Mouse (Mus musculus) mature B cell (primary cell): ENCODE data around the gene Ferd3l.

Experiments
- in situ Hi-C: fragments of 300-500 bp; cut with MboI; formaldehyde crosslinking; loops from 2 replicates; pipeline ENCODE4 v1.14.3; 2019

The Ferd3l gene

DNA sequence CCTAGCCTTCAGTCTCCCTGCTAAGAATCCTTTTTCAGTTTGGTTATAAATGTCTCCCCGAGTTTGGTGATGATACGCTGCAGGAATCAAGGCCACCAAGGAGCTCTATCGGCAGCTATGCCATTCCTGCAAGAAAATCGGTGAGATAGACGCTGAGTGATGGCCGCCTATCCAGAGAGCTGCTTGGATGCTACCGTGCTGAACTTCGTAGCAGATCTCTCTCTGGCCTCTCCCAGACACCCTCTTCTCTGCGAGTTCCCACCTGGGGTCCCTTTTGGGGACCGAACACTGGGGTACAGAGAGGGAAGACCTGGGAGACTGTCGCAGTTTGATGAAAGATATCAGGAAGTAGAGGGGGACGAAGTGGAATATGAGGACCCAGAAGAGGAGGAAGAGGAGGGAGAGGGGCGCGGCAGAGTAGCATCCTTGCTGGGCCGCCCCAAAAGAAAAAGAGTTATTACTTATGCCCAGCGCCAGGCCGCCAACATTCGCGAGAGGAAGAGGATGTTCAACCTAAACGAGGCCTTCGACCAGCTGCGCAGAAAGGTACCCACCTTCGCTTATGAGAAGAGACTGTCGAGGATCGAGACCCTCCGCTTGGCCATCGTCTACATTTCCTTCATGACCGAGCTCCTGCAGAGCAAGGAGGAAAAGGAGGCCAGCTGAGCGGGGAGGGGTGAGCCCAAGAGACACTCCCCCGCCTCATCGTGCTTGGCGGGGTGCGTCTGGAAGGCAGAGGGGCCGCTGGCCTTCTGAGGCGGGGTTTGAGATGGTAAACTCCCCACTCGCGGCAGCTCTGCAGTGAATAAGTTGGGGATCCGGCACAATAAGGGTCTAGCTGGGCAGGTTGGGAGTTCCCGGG lies at the start of gene Ferd3l:
Gene Ferd3l, plus strand, starts transcription at position 95 of the 862 bp plus-strand sequence.
- in situ Hi-C loops, result no loop called here

DNA sequence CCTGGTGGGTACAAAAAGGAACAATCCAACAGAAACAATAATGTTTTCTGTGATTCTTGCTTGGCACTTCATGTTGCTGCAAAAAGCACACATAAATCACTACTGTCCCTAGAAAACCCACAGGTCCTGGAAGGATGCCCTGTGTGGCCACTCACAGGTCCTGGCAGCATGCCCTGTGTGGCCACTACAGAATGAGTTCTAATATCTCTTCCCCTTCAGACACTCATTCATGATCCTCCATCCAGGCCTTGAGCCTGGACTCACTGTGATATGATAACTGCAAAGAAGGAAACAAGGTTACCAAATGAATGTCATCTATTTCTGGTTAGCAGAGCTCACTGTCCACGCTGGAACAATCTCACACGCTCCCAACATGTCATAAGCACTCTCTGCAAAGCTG lies 34.3 kb upstream of the Ferd3l start:
- in situ Hi-C loops, result no loop called here

DNA sequence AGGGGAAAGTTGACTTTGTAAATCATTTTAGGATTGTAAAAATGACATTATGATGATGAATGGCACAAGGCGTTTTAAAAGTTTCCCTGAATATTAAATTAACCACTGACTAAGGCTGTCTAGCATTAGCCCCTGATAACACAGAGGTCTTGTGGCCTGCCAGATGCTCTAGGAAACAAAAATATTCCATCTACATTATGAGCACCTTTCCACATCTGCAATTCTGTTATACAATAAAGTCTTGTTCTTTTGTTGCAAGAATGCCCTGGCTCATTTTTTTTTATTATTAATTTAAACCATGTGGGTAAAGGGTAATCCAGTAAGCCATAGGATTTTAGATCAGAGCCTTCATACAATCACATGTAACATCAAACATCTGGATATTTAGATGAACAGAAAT lies 33.6 kb upstream of the Ferd3l start:
- in situ Hi-C loops, result no loop called here

DNA sequence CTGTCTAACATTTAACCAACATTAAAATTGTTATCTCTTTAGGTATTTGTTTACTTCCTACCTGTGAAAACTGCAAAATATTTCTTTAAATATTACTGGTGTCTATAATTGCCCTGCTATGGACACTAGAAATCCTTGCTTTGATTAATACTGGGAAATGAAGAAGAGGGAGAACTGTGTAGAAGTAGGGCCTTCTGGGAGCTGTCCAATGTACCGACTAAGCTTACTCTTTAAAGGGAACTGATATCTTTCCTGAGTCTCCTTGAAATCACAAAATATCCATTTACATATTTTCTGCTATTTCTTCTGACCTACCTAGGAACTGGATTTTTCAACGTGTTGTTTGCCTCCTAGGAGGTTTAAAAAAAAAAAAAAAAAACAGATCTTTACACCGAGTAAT lies 1.5 kb upstream of the Ferd3l start:
- in situ Hi-C loops, result no loop called here

DNA sequence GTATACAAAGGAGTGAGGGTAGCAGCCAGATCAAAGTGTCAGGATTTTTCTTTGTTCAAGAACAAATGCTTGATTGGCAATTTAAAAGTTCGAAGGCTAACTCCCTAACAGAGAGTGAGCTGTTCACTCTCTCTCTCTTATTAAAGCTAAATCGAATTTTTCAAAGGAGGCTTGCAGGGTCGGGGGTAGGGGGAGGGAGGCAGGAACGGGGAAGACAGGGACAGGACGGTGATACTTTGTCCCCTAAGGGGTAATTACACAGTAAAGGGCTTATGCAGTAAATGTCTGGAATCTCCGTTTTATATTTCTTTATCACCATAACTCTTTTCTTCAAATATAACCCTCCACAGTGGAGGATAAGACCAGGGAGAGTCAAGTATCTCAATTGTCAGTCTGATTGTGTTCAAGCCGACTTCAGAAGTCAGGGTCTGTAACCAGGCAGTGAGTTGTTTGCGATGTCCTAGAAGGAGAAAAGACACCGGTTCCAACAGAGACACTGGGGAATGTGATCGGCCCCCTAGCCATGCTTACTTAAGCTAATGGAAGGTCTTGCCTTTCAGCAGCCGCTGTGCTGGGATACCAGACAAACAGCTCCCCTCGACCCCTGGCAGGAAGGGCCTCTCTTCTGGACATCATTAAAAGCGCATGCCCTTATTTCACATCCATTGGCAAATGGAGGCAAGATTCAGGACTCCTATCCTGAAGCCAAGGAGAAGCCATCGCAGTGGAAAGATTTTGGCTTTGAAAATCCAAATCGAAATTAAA lies 709 bp upstream of the Ferd3l start:
- in situ Hi-C loops, result no loop called here

DNA sequence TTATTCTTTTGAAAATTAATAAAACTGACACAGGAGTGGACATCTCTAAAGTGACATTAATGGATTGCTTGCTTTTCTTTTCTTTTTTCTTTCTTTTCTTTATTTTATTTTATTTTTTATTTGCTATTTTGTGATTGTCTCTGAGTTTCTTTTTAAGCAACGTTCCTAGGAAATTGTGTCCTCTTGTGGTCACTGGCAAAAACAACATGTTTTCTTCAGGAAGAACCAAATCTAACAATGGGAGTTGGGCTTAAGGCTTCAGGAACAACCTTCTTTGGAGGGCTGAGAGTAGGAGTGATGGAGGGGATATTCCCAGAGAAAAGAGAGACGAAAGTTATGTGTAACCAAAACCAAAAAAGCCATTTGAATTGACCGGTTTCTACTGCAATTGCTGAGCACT lies 24.6 kb downstream of the Ferd3l start:
- in situ Hi-C loops, result no loop called here

DNA sequence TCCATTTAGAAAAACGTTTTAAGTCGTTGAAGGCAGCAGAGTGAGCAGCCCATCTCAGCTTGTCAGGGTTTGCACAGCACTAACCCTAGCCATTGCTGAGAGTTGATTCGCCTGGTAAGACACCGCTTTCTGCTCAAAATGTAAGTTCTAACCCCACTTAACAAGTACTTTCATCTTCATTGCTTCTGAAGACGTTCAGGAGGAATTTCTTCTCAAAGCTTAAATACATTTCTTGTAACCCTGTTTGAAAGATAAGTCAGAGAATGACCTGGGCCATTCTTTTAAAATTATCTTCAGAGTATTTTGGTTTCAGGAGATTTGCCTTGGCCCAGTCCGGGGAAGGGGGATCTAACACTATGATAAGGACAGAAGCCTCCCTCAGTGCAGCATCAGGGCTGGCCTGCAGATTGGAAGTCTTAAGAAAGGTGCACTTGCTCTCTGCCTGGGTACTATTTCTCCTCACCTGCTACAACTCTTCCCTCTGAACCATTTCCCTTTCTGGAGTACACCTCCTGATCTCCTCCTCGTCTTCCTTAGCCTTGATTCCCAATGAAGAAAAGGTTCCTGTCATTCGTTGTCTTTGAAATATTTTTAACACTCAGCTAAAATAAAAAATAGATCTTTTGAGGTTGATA lies 26.8 kb downstream of the Ferd3l start:
- in situ Hi-C loops, result no loop called here

DNA sequence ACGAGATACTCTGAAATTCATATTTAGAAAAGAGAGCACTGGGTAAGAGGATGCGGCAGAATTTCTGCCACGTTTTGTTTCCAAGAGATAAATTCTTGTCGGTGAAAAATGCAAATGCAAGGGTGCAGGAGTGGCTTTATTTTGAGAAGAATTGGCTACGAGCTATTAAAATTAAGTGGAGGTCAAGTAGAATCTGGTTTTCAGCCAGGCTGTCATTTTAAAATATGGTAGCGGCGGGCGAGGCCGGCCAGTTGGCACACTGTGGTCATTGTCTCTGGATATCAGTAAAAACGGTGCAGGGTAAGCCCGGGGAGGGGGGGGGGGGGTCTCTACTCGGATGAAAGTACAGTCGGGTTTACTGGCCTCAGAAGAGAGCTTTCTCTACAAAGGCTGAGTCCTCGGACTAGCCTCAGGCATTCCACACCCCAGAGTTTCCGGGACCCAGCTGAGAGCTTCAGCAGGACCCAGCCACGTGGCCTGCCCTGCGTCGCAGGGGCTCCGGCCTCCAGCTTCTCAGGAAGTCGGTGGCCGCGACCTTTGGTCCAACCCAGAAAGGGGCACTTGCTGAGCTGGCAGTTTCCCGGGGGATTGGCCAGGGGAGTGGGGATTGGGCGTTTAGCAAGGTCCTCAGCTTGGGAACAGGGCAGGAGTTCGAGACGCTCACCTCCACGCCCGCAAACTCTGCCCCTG lies 27.5 kb downstream of the Ferd3l start:
- in situ Hi-C loops, result no loop called here

DNA sequence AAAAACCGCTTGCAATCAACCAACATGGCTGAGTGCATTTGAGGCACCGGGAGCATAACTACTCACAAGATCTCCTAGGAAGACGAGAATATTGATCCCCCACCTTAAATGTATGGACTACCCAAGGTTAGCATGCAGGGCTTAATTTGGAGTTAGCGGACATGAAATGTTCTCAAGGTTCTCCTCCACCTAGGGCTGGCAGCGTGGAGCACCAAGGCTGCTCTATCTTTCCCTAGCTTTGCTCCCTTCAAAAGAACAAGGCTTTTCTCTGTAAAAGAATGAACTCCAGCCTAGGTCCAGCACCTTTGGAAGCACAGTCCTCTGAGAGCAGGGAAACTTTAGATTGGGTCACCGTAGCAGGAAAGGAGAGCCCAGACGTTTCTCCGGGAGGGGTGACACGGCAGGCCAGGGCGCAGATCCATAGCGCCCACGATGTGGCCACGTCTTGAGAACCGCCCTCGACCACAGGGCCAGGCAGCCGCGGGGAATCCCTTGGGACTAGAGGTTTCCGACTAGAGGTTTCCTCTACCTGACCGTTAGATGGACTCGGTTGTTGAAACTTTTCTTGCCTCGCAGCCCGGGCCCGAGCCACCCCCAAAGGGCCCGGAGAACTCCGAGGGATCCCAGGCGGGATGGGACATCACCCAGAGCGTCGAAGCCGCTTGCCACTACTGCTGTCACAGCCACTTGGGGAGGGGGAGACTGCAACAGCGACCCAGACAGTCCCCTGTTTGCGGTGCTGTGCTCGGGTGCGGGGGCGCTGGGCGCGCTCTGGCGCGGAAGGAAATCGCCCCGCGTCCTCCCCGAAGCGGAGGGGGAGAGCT lies 28.6 kb downstream of the Ferd3l start:
- in situ Hi-C loops, result no loop called here

DNA sequence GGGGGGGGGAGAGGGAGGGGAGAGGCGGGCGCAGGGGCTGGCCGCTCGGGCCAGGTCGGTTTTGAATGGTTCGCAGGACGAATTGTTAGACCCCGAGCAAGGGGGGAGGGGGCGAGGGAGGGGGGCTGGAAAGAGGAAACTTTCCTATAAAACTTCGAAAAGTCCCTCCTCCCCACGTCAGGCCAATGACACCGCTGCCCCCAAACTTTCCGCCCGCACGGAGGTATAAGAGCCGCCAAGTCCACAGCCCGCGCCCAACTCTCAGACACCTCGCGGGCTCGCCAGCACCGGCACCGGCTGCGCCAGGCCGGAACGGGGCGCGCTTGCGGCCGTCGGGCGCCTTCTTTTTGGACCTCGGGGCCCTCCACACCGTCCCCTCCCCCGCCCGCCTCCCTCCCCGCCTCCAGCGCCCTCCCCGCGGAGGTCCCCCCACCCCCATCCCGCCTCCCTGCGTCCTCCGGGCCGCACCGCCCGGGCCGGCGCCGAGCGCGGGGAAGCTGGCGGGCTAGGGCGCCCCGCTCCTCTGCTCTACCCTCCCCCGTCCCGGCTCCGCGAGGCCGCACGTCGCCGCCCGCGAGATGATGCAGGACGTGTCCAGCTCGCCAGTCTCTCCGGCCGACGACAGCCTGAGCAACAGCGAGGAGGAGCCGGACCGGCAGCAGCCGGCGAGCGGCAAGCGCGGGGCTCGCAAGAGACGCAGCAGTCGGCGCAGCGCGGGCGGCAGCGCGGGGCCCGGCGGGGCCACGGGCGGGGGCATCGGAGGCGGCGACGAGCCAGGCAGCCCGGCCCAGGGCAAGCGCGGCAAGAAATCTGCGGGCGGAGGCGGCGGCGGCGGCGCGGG lies 29.4 kb downstream of the Ferd3l start, which contains the start of gene Twist1:
Gene Twist1, plus strand, starts transcription at position 272 of the 841 bp plus-strand sequence.
- in situ Hi-C loops, result no loop called here

DNA sequence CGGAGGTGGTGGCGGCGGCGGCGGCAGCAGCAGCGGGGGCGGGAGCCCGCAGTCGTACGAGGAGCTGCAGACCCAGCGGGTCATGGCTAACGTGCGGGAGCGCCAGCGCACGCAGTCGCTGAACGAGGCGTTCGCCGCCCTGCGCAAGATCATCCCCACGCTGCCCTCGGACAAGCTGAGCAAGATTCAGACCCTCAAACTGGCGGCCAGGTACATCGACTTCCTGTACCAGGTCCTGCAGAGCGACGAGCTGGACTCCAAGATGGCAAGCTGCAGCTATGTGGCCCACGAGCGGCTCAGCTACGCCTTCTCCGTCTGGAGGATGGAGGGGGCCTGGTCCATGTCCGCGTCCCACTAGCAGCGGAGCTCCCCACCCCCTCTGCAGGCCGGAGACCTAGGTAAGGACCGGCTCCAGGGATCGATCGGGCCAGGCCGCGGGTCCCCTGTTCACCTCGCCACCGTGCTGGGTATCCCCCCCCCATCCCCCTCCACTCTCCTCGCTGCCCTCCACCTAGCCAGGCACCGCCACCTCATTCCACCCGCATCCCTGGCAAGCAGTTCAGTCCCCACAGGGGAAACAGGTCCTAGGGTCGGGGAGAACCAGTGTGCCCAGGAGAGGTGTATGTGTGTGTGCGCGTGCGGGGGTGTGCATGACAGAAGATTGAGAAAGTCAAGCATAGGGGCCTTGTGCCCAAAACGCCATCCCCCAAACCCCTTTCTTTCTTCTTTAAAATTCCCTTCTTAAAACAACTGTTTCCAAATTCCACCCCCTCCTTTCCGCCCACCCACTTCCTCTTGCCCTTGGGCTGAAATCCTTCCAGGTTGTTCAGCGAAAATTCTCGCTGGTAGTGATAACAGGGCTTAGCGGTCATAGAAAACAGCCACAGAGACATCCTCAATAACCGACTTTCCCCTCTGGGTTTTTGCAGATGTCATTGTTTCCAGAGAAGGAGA lies 30.3 kb downstream of the Ferd3l start:
- in situ Hi-C loops, result no loop called here

DNA sequence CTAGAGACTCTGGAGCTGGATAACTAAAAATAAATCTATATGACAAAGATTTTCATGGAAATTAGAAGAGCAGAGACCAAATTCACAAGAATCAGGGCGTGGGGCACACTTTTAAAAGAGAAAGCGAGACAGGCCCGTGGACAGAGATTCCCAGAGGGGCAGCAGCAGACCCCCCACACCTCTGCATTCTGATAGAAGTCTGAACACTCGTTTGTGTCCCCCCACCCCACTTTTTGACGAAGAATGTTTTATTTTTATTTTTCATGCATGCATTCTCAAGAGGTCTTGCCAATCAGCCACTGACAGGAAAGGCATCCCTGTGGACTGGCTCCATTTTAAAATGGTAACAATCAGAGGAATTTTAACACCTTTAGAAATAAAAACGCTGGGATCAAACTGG lies 31.0 kb downstream of the Ferd3l start:
- in situ Hi-C loops, result no loop called here

DNA sequence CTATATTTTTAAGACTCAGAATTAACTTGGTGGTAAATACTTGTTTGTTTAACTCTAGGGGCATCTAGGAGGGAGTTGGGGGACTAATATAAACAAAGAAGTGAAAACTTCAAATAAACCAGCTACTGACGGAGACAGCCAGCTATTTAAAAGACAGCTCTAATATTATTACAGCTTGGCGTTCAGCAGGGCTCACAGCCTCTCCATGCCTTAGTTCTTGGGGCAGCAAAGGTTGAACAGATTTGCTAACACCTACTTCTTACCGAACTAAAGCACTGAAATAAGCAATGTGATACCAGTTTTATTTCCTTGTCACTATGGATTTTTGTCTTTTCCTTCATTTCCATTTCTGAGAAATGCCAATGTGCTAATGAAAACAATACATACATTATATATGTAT lies 31.6 kb downstream of the Ferd3l start:
- in situ Hi-C loops, result no loop called here

DNA sequence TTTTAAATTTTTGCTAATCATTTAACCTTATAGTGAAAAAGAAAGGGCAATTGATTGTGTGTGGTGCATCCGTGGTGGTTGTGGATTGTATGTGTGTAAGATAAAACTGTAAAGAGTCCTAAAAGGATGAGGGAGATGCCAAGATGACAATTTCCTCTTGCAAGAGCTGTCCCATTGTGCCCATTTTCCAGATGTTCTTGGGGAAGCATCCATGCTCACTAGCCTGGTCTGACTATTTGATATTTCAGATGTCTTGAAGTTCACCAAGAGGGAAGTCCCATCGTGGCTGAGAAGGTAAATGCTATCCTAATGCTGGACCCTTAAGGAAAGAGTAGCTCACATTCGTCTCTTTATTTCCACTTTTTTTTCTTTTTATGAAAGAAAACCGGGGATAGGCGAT lies 32.8 kb downstream of the Ferd3l start:
- in situ Hi-C loops, result no loop called here

DNA sequence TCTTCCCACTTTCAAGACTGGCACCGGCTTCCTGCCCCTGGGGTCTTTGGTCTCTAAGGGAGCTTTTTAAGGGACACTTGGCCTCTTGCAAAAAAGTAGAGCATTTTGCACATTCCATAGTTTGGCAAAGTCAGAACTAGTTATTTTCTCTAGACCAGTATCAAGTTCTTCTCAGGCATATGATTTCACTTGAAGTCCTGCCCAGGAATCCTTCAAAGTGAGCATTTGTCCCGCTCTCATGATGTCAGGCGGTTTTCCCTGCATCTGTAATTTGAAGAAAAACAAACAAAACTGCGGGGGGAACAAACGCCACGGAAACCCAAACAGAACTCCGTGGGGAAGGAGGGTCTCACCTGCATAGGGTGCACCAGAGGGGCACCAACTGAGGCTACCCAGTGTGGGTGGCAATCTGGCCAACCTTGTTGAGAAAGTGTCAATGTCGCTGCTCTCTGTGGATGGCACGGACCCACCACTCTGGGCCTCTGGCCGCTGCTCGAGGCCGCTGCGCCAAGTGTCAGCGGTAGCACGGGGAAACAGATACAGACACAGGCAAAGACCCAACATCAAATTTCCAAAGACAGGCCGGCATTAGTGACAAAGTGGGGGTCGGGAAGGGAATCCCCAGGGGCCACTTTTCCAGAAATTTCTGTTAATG lies 34.0 kb downstream of the Ferd3l start:
- in situ Hi-C loops, result no loop called here

DNA sequence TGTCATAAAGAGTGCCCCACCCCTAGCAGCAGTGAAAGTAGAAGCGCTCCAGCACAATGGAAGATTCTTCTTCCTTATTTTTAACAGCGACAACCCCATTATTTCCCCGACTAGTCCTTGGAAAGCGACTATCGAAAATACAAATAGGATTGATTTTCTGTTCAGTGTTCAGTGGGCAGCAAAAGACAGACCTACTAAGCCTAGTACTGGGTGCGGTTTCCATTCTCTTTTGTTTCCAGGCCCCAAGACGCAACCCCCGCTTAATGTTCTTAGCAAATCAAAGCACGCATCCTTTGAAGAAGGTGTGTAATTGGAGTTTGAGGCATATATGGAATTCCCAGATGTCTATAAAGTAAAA lies 34.5 kb downstream of the Ferd3l start:
- in situ Hi-C loops, result no loop called here

DNA sequence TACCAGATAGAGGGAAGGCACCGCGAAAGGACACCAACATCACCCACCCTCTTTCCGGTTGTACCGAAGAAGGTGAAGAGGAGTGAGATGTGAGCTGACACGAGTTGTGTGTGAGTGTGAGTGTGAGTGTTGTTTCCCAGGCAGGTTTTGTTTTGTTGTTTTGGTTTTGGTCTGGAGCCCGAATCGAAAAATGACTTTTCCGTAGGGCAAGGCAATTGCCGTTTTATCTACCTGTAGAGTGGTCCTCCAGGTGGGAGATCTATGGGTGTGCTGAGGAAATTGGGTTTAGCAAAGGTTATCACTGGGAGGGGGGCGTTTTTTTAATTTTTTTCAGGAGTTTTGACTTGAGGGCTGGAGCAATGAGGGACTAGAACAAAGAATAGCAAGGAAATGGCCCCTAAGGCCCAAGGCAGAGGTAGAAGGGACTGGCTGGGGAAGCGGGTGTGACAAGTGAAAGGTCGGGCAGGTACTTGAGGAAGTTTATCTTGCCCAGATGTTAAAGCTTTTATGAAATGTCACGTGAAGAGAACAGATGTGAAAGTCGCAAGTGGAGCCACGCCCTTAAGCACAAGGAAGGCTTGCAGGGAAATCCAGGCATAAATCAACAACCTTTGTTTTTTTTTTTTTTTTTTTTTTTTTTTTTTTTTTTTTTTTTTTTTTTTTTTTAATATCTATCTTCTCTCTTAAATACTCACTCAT lies 35.6 kb downstream of the Ferd3l start:
- in situ Hi-C loops, result no loop called here

DNA sequence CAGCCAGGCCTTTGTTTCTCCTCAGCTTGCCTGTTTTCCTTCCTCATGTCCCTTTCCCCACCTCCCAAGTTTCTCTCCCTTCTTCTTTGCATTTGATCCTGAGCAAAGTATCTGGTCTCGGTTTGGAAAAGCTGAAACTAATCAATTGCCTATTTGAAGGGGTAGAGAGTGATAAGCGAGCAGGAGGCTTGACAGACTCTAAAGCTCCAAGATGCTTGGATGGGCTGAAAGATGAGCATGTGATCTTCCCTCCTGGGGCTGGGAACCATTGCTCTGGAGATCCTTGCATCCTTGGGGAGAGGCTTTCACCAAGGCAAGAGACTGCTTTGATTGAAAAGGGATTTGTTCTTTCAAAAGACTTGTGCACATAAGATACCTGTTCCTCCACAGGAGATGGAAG lies 36.2 kb downstream of the Ferd3l start:
- in situ Hi-C loops, result no loop called here
